Mouse (Mus musculus) kidney, adult 11 months (tissue): ENCODE data around the gene Cxcl15.
"Not testable (repeated sequence)": the region's sequence is repeated elsewhere in the genome, so short reads cannot be mapped to it uniquely, and the experiment has no call there.

Experiments
- DNase-seq: peaks from one replicate; pipeline ENCODE4 v3.0.0; 2022

Gene Cxcl15

GRCm38 (mm10) chr5:90790074-90790502, 4.2 kb upstream of the Cxcl15 start:
- no peak for DNase-seq

DNA sequence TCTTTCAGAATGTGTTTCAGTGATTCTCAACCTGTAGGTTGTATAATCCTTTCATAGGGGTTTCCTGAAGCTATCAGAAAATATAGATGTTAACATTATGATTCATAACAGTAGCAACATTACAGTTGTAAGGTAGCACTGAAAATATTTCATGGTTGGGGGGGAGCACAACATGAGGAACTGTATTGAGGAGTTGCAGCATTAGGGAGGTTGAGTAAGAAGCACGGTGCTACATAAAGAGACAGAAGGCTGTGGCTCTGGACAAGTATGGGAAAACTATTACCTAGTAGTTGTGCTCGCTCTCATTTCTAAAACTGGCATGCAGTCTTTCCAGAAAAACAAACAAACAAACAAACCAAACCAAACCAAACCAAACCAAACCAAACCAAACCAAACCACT, 1.1 kb downstream of the Cxcl15 start:
- not testable (repeated sequence) for DNase-seq

GRCm38 (mm10) chr5:90804574-90804973, 10.2 kb downstream of the Cxcl15 start:
- DNase-seq = no peak

DNA sequence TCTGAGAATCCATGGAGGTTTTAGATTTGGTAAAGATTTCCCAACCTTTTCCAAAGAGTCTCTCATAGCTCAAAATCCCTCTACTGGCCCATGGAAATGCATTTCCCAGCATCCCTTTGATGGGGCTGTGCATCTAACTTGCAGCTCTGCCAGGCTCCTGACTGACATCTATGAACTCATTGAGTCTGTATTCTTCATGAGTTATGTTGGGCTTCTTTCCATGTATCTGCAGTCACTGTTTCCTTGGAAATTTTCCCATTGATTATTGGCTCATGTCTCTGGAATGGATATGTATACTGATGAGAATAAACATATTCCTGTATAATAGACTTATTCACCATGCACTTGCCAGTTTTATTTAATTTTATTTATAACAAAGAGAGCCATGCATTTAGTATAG, 11.7 kb downstream of the Cxcl15 start:
- DNase-seq = no peak

DNA sequence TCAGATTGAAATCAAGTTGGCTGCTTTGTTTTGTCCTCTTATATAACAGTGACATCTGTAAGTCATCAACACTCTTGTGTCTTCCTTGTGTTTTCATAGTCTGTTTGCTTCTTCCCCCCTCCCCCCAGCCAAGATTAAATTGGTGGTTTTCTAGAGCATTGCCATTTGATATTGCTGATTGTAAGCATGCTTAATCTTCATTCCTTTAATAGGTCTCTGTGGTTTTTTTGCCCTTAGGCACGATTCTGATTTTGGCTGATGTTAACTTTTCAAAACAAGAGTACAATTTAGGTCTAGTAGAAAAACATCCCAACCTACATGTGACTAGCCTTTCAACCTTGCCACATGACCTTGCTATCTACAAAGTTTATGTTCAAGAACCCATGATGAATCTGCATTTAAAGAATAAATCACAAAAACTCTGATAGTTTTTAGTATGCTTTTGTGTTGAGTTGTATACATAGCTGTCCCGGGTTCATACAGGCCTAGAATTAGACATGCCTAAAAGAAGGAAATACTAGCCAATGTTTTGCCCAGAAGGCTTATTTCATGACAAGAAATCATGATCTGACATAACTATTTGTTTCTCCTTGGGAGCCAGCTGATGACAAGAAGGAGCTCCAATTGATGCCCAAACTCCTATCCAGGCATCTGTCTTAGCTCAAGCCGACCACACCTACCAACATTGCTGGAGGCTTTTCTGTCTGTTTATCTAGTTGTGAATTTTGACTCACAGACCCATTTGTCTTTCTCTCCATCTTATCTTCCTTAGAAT, 13.0 kb downstream of the Cxcl15 start:
- DNase-seq = no peak

DNA sequence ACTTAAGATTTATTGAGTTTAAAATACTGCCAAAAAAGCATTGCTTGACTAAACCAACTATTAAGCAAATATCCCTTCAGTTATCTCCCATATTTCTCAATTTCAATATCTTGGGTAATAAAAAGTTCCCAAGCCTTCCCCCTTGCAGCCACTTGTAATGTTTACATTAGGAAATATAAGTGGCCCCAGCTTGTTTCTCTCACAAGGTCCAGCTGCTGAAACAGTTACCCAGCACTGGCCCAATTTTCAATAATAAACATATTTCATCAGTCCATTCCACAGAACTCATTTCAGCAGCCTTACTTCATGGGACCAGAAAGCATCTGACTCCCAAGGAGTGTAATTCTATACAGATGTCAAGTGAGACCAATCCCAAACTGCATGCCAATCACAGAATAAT, 25.4 kb downstream of the Cxcl15 start:
- DNase-seq = no peak

GRCm38 (mm10) chr5:90832145-90832767, 37.9 kb downstream of the Cxcl15 start:
- peak; percentile 2 for DNase-seq

- no peak for DNase-seq
Observed at GRCm38 (mm10) chr5:90832768-90833388, 38.5 kb downstream of the Cxcl15 start.

GRCm38 (mm10) chr5:90834436-90834835, 40.1 kb downstream of the Cxcl15 start:
- DNase-seq = no peak

- no peak for DNase-seq
Observed at GRCm38 (mm10) chr5:90838582-90838981, 44.2 kb downstream of the Cxcl15 start.

GRCm38 (mm10) chr5:90840902-90841869, 46.9 kb downstream of the Cxcl15 start:
- DNase-seq = no peak

- DNase-seq = peak; percentile 13
Observed at GRCm38 (mm10) chr5:90843891-90844290, 49.6 kb downstream of the Cxcl15 start.

DNA sequence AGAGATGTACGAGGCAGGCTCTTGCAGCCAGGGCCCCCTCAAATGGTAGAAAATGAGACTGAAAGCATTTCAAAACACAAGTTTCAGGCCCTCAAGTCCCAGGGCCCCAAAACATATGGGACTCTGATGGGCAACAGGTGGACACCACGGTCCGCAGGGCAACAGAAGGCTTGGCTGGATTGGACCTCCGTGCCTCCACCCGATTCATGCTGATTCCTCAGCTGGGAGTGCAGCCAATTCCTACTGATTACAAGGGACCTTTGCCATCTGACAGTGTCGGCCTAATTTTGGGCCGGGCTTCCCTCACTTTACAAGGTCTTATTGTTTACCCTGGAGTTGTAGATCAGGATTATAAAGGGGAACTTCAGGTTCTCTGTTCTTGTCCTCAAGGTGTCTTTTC, 55.8 kb downstream of the Cxcl15 start:
- not testable (repeated sequence) for DNase-seq

- not testable (repeated sequence) for DNase-seq
Observed at GRCm38 (mm10) chr5:90851391-90851790, 57.1 kb downstream of the Cxcl15 start.
